Mouse (Mus musculus): ENCODE measurements at regions not wholly inside any gene's neighbourhood (a gene's known extent, or its start where the extent isn't known, plus 50 kb on each side); places are given as distances from the start of the nearest gene placed in this dataset.
A peak's percentile ranks its signal among the peaks of the same experiment; 100 is the strongest.

DNA sequence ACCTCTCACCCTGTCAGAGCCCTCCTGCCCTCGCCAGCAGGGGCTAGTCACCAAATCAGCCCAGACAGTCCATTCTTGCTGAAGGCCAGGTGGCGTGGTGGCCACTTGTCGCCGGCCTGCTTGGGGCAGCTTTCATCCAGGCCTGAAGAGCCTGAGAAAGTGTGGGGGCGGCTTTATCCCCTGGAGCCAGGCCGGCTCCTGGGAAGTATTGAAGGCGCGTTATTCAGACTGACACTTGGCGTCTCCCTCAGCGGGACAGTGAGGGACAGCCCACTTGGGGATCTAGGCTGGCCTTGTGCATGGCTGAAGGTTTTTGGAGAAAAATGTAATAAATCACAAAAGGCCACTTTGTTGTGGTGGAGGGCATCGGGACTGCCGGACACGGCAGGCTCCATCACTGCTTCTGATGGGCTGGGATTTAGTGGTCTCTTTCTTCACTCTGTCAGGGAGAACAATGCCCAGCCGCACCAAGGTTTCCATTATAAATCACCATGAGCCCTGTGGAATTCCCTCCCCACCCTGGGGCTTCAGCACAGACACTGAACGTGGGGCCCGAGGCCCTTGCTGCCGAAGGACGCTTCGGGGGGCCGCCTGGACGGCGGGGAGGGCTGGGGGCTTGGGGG is 75.8 kb upstream of the Ccnd1 start:
- H3K27ac ChIP-seq = no peak overlapping the region
- no peak overlapping the region for H3K4me3 ChIP-seq
- 57% methylated on average over 22 of the region's 22 CpGs for WGBS
- H3K4me1 ChIP-seq (replicated peaks) = no peaks in the 10 kb centered on the region
- no peak for ATAC-seq (replicated peaks; ENCODE audit: insufficient number of reproducible peaks, insufficient read depth, low FRiP score, low read depth)
- no peak overlapping the region for H3K9ac ChIP-seq
- no peaks in the 10 kb centered on the region for H3K9me3 ChIP-seq (replicated peaks)
- no peak overlapping the region for H3K4me2 ChIP-seq
- no peaks in the 10 kb centered on the region for H3K36me3 ChIP-seq
- H3K27me3 ChIP-seq = no peaks in the 10 kb centered on the region

DNA sequence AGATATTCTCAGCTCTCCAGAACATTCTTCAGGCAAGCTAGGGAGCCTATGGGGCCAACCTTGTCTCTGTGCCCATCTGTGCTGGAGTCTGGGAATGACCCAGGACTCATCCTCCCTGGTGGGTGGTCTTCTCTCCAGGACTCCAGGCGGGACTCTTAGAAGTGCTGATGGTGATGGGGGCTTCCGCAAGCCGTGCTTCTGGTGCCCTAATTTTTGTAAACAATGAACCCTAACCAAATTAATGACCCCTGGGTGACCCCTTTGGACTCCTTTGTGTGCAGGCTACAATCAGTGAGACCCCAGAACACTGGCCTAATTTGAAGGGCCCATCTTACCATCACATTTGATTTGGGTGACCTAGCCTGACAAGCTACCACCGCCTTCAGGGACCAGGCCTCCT is 71.0 kb upstream of the Ccnd1 start:
- no peak overlapping the region for H3K27ac ChIP-seq
- WGBS = 60% methylated on average over 4 of the region's 4 CpGs
- no peak for ATAC-seq (replicated peaks; ENCODE audit: insufficient number of reproducible peaks, insufficient read depth, low FRiP score, low read depth)

DNA sequence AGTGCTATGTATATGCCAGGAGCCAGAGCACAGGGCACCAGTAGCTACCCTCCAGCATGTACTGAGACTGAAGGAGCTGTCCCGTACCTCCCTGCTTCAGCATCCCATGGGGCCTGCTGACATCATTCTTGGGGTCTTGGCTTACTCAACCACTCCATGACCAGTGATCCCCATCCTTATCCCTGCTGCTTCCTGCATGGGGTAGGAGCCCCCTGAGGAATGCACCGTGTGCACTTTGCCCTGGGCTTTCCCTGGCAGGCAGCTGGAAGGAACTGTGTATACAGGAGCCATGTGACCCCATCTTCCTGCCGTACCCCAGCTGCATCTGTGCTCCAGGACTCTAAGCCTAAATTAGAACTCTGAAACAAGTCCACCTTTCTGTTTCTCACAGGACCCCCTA is 70.3 kb upstream of the Ccnd1 start:
- H3K4me1 ChIP-seq (replicated peaks) = no peaks in the 10 kb centered on the region
- WGBS = 55% methylated on average over 3 of the region's 3 CpGs
- H3K9ac ChIP-seq = no peak overlapping the region
- H3K9me3 ChIP-seq (replicated peaks) = no peaks in the 10 kb centered on the region
- no peak for ATAC-seq (replicated peaks; ENCODE audit: insufficient number of reproducible peaks, insufficient read depth, low FRiP score, low read depth)
- no peaks in the 10 kb centered on the region for H3K27me3 ChIP-seq
- no peak overlapping the region for H3K27ac ChIP-seq
- no peak overlapping the region for H3K4me2 ChIP-seq
- H3K4me3 ChIP-seq = no peak overlapping the region
- no peaks in the 10 kb centered on the region for H3K36me3 ChIP-seq

More for the DNA sequence above, 71.0 kb upstream of the Ccnd1 start:
- no peaks in the 10 kb centered on the region for H3K4me1 ChIP-seq (replicated peaks)
- no peak overlapping the region for H3K4me3 ChIP-seq
- H3K36me3 ChIP-seq = no peaks in the 10 kb centered on the region
- H3K9me3 ChIP-seq (replicated peaks) = no peaks in the 10 kb centered on the region
- no peak overlapping the region for H3K9ac ChIP-seq
- no peak overlapping the region for H3K4me2 ChIP-seq
- no peaks in the 10 kb centered on the region for H3K27me3 ChIP-seq

DNA sequence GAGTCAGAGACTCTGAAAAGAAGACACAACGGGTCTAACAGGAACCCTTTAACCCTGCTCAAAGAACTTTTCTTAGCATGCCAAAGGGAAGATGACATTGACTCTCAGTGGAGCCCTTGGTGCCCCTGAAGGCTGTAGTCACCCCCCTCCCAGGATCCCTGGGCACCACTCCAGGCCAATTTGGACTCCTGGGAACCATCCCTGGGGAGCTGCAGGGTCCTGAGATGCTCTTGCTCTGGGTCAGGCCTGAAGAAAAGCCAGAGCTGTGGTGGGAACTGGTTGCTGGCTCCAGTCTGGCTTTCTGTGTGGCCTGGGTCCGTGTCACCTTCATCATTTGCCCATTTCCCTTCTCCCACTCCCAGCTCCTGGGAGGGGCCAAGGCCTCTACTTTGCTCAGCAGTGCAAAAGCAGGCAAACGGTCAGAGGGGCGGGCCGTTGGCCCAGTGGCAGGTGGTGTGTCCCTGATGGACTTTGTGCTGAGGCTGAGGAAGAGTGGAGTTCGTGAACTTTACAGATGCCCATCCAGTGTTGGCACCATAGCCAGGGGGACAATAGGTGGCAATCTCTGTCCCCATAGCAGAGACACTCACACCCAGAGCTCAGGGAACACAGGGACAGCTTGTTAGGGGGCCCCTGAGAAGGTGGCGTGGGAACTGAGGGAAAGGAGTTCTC is 69.1 kb upstream of the Ccnd1 start:
- no peaks in the 10 kb centered on the region for H3K36me3 ChIP-seq
- no peaks in the 10 kb centered on the region for H3K27me3 ChIP-seq
- no peak overlapping the region for H3K9ac ChIP-seq
- no peaks in the 10 kb centered on the region for H3K9me3 ChIP-seq (replicated peaks)
- 76% methylated on average over 7 of the region's 7 CpGs for WGBS
- no peak for ATAC-seq (replicated peaks; ENCODE audit: insufficient number of reproducible peaks, insufficient read depth, low FRiP score, low read depth)
- no peak overlapping the region for H3K4me3 ChIP-seq
- no peaks in the 10 kb centered on the region for H3K4me1 ChIP-seq (replicated peaks)
- no peak overlapping the region for H3K27ac ChIP-seq
- no peak overlapping the region for H3K4me2 ChIP-seq

DNA sequence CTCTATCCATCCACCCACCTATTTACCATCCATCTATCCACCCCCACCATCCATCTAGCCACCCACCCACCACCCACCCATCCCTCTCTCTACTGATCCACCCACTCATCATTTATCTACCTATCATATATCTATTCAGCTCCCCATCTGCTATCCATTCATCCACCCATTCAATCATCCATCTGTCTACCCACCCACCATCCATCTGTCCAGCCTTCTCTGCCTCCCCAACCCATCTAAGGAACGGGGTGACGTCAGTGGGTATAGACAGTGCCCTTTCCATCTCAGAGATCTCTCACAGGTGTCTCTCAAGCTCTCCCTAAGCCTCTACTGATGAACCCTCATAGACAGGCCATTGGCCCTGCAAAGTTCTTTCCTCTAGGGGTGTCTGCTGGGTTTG is 67.5 kb upstream of the Ccnd1 start:
- no peaks in the 10 kb centered on the region for H3K27me3 ChIP-seq
- H3K36me3 ChIP-seq = no peaks in the 10 kb centered on the region
- H3K27ac ChIP-seq = no peak overlapping the region
- H3K4me2 ChIP-seq = no peak overlapping the region
- H3K9ac ChIP-seq = no peak overlapping the region
- WGBS = 83% methylated on average over 2 of the region's 2 CpGs
- no peaks in the 10 kb centered on the region for H3K4me1 ChIP-seq (replicated peaks)
- no peaks in the 10 kb centered on the region for H3K9me3 ChIP-seq (replicated peaks)
- no peak overlapping the region for H3K4me3 ChIP-seq
- ATAC-seq (replicated peaks; ENCODE audit: insufficient number of reproducible peaks, insufficient read depth, low FRiP score, low read depth) = no peak

DNA sequence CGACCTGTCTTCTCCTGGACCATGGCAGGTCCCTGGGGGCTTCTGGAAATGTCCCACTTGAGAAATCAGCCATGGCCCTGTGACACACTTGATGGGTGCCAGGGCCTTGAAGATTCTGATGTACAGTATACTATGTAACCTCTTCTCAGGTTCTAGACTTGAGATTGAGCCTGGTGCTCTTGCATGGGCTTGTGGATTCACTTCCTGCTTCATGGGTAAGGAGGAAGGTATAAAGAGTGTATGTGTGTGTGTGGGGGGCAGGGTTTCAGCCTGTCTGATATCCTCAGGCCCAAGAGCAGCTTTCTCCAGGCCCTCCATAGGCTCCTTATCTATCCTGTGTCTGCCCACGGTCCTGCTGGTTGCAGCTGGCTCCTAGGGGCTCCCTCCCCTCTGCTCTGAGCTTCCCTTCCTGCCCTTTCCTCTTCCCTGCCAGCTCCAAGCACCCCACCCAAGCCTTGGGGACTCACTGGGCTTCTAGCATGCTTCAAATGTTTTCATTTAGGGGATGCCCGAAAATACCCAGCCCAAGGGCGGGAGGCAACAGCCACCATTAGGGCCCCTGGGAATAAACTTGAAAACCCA is 61.9 kb upstream of the Ccnd1 start:
- 46% methylated on average over 4 of the region's 4 CpGs for WGBS
- no peak overlapping the region for H3K27ac ChIP-seq

DNA sequence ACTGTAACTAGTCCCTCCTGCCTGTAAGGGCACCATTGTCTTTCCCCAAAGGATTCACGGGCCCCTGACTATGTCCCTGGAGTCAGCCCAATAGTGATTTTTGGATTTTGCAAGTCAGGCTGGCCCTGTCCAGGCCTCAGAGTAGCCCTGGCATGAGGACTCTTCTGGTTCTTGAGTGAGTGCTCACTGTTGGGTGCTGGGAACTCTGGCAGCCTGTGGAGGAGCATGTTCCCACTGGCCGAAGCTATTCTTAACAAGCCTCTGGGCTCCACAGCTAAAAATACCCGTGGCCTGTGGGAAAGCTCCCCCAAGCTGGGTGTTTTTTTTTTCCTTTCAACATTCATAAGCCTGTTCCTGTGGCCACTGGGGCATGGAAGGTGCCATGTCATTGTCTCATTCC is 60.0 kb upstream of the Ccnd1 start:
- Histone ChIP-seq H3K4me2 (no peak overlapping the region), H3K36me3 (no peaks in the 10 kb centered on the region), H3K4me3 (no peak overlapping the region), H3K9ac (no peak overlapping the region), H3K27ac (no peak overlapping the region), H3K27me3 (no peaks in the 10 kb centered on the region), H3K9me3 (replicated peaks) (no peaks in the 10 kb centered on the region), H3K4me1 (replicated peaks) (peaks cover 36% of the 10 kb centered on the region)
- ATAC-seq (replicated peaks; ENCODE audit: insufficient number of reproducible peaks, insufficient read depth, low FRiP score, low read depth) = no peak
- 59% methylated on average over 3 of the region's 3 CpGs for WGBS

More for the DNA sequence above, 61.9 kb upstream of the Ccnd1 start:
- Histone ChIP-seq H3K36me3 (no peaks in the 10 kb centered on the region), H3K4me3 (no peak overlapping the region), H3K27me3 (no peaks in the 10 kb centered on the region), H3K9me3 (replicated peaks) (no peaks in the 10 kb centered on the region), H3K9ac (no peak overlapping the region), H3K4me1 (replicated peaks) (peaks cover 33% of the 10 kb centered on the region), H3K4me2 (no peak overlapping the region)
- no peak for ATAC-seq (replicated peaks; ENCODE audit: insufficient number of reproducible peaks, insufficient read depth, low FRiP score, low read depth)

DNA sequence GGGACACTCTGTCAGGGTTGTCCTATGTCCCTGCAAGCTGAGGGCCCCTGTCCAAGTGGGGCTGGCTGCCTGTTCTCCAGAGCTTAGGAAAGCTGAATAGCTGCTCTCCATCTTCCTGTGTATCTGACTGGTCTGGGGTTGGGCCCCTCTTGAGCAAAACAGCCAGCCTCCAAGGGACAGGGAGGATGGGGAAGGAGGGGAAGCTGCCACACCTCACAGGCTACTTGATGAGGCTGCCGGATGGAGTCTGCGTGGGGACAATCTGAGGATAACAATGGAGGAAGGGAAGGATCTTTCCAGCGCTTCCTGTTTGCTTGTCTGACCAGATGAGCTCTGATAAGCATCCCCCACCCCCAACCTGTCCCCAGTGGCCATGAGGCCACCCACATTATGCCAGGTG is 57.1 kb upstream of the Ccnd1 start:
- Histone ChIP-seq H3K36me3 (no peaks in the 10 kb centered on the region), H3K4me3 (no peak overlapping the region), H3K9ac (no peak overlapping the region), H3K4me2 (no peak overlapping the region), H3K4me1 (replicated peaks) (peaks cover 34% of the 10 kb centered on the region), H3K9me3 (replicated peaks) (no peaks in the 10 kb centered on the region), H3K27ac (peak overlapping the region; percentile 51), H3K27me3 (no peaks in the 10 kb centered on the region)
- 58% methylated on average over 3 of the region's 3 CpGs for whole genome bisulfite sequencing
- 0 out of 2 replicates have a peak, but pooled peaks have one; percentile 12 for ATAC-seq (replicated peaks; ENCODE audit: insufficient number of reproducible peaks, insufficient read depth, low FRiP score, low read depth)

DNA sequence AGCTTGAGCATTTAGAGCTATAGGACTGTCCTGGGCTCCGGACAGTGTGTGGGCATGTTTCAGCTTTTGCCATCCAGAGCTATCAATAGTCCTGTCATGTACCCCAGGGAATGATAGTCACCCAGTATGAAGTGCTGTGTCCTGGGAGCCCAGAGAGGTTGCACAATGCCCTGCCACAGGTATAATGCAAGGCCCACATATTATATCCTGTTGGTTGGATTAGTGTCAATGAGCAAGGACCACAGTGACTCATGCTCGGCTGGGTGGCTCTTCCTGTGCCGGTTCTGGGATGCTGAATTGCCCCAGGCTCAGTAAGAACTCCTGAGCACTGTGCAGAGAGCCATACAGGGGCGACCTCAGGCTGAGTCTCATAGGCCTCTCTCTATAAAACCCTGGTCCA is 54.5 kb upstream of the Ccnd1 start:
- no peak for ATAC-seq (replicated peaks; ENCODE audit: insufficient number of reproducible peaks, insufficient read depth, low FRiP score, low read depth)
- no peak overlapping the region for H3K9ac ChIP-seq
- H3K27ac ChIP-seq = no peak overlapping the region
- H3K27me3 ChIP-seq = no peaks in the 10 kb centered on the region
- WGBS = 73% methylated on average over 4 of the region's 4 CpGs
- H3K4me1 ChIP-seq (replicated peaks) = peaks cover 15% of the 10 kb centered on the region
- H3K4me3 ChIP-seq = no peak overlapping the region
- H3K4me2 ChIP-seq = no peak overlapping the region
- H3K9me3 ChIP-seq (replicated peaks) = no peaks in the 10 kb centered on the region
- H3K36me3 ChIP-seq = no peaks in the 10 kb centered on the region

DNA sequence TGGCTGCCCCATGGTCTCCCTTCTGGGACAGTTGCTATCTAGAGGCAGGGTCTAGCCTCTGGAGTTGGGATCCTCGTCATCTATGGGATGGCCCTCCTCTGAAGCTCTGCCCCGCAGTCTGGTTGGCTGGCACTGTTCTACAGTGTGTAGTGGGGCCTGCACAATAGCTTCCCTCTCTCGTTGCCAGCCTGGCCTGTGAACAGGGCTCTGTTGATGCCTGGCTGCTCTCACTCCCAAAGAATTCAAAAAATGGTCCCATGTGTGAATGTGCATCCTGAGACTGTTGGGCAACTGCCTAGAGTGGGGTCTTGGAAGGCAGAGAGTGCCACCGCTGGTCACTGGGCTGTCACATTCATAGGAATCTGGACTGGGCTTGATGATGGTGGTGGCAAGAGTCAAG is 53.8 kb upstream of the Ccnd1 start:
- H3K9me3 ChIP-seq (replicated peaks) = no peaks in the 10 kb centered on the region
- no peaks in the 10 kb centered on the region for H3K27me3 ChIP-seq
- 68% methylated on average over 4 of the region's 4 CpGs for WGBS
- H3K36me3 ChIP-seq = no peaks in the 10 kb centered on the region
- H3K4me3 ChIP-seq = no peak overlapping the region
- no peak for ATAC-seq (replicated peaks; ENCODE audit: insufficient number of reproducible peaks, insufficient read depth, low FRiP score, low read depth)
- H3K4me1 ChIP-seq (replicated peaks) = peaks cover 15% of the 10 kb centered on the region
- H3K9ac ChIP-seq = no peak overlapping the region
- no peak overlapping the region for H3K27ac ChIP-seq
- H3K4me2 ChIP-seq = no peak overlapping the region

DNA sequence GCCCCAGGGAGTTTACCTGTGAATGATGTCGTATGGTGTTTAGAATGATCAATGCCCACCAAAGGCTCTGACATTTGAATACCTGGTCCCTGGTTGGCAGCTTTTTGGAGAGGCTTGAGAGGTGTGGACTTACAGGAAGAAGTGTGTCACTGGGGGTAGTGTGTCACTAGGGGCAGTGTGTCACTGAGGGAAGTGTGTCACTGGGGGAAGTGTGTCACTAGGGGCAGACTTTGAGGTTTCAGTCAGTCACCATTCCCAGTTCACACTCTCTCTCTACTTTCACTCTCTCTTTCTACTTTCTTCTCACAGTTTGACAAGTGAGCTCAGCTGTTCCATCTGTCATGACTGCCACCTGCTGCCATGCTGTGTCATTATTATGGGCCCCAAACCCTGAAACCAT is 52.0 kb upstream of the Ccnd1 start:
- Histone ChIP-seq H3K4me1 (replicated peaks) (peaks cover 5% of the 10 kb centered on the region), H3K27ac (no peak overlapping the region), H3K4me2 (no peak overlapping the region), H3K4me3 (no peak overlapping the region), H3K27me3 (no peaks in the 10 kb centered on the region), H3K9ac (no peak overlapping the region), H3K36me3 (no peaks in the 10 kb centered on the region), H3K9me3 (replicated peaks) (no peaks in the 10 kb centered on the region)
- ATAC-seq (replicated peaks; ENCODE audit: insufficient number of reproducible peaks, insufficient read depth, low FRiP score, low read depth) = no peak
- 88% methylated on average over 1 of the region's 1 CpGs for WGBS
